Mouse (Mus musculus): ENCODE measurements around the gene Bicra.

GRCm38 (mm10) chr7:15955509-15955908, 92.2 kb downstream of the Bicra start:
- no peak for TF ChIP-seq CTCF (conservative IDR thresholded peaks at IDR 0.05 in 1 of 2, IDR thresholded peaks at IDR 0.05 in 1 of 2; ENCODE audit: low read depth in 2 of 2, low read length in 2 of 2)
- TF ChIP-seq SMC3 (IDR thresholded peaks at IDR 0.05; ENCODE audit: low read depth, low read length): no peak
- TF ChIP-seq POLR2AphosphoS2 (IDR thresholded peaks at IDR 0.05; ENCODE audit: low read depth, low read length): no peak
- TF ChIP-seq RAD21 (IDR thresholded peaks at IDR 0.05; ENCODE audit: low read depth, low read length): no peak
- TF ChIP-seq ZC3H11A (IDR thresholded peaks at IDR 0.05; ENCODE audit: low read depth, low read length): no peak
- no peak for TF ChIP-seq MEF2A (IDR thresholded peaks at IDR 0.05; ENCODE audit: borderline replicate concordance, low read depth, low read length)
